Mouse (Mus musculus) embryonic facial prominence, embryonic 15.5 days (tissue): ENCODE measurements around the gene 2900011O08Rik. TPM values are rescaled to one million over a fixed set of nuclear protein-coding genes. Genes with fewer than 3 reads are reported as not detected.
"Not testable (repeated sequence)": the region's sequence is repeated elsewhere in the genome, so short reads cannot be mapped to it uniquely, and the experiment has no call there.

Source experiments
- ATAC-seq: fragments of 200-750 bp; cut with Nextera tagmentation; 2 replicates; pipeline ENCODE4 v1.8.0; 2017; ENCODE audit warnings: low read depth, moderate TSS enrichment; ENCODE audit not compliant: insufficient number of reproducible peaks, low FRiP score, low TSS enrichment
- H3K27ac ChIP-seq: fragments of 300-500 bp; sonication (generic); replicated peaks from 2 replicates; pipeline ENCODE4 v1.5.1; 2015; ENCODE audit warnings: mild to moderate bottlenecking, inconsistent platforms
- H3K27me3 ChIP-seq: fragments of 300-500 bp; sonication (generic); 2 replicates; pipeline ENCODE4 v1.6.1; 2015; ENCODE audit warnings: inconsistent platforms
- H3K36me3 ChIP-seq: fragments of 300-500 bp; sonication (generic); 2 replicates; pipeline ENCODE4 v1.6.1; 2015; ENCODE audit warnings: mild to moderate bottlenecking, inconsistent platforms
- H3K4me1 ChIP-seq: fragments of 300-500 bp; sonication (generic); 2 replicates; pipeline ENCODE4 v1.6.1; 2015; ENCODE audit warnings: inconsistent platforms
- H3K4me2 ChIP-seq: fragments of 300-500 bp; sonication (generic); replicated peaks from 2 replicates; pipeline ENCODE4 v1.6.1; 2015; ENCODE audit warnings: mild to moderate bottlenecking, inconsistent platforms
- H3K4me3 ChIP-seq: fragments of 300-500 bp; sonication (generic); replicated peaks from 2 replicates; pipeline ENCODE4 v1.5.1; 2015; ENCODE audit warnings: mild to moderate bottlenecking, inconsistent platforms
- H3K9ac ChIP-seq: fragments of 300-500 bp; sonication (generic); 2 replicates; pipeline ENCODE4 v1.6.1; 2015; ENCODE audit warnings: inconsistent platforms
- H3K9me3 ChIP-seq: fragments of 300-500 bp; sonication (generic); replicated peaks from 2 replicates; pipeline ENCODE4 v1.6.1; 2016; ENCODE audit warnings: inconsistent platforms
- WGBS: fragments of 180-500 bp; shearing (Covaris S2); methylation state at CpG from one replicate; pipeline ENCODE4 v1.1.7; 2015; 5-methylcytosine and 5-hydroxymethylcytosine counted together
- polyA plus RNA-seq: library from polyadenylated mRNA; unstranded; fragments of >200 nt; fragmentation: Nextera tagmentation; extraction: Ambion mirVana; gene quantifications from 2 replicates; pipeline ENCODE4 v1.2.1, GENCODE M21; 2015

2900011O08Rik gene
- polyA plus RNA-seq, 1 experiment from 2014 or later, result 3.1 TPM

DNA sequence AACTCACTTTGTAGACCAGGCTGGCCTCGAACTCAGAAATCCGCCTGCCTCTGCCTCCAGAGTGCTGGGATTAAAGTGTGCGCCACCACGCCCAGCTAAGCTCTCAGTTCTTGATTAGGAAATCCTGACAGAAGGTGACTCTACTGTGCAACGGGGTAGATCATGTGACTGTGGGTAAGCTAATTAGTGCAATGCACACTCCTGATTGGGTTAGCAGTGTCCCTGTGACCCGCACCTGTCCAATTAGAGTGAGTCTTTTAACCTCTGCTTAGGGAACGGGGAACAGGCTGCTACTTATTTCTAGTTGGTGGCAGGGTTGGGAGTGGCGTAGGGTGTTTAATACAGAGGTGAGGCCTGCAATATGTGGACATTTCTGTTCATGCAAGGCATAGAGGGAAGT lies 14.4 kb upstream of the 2900011O08Rik start:
- H3K36me3 ChIP-seq, result no peaks in the 10 kb centered on the region
- H3K4me3 ChIP-seq, result no peak overlapping the region
- H3K27ac ChIP-seq, result no peak overlapping the region
- H3K4me2 ChIP-seq, result no peak overlapping the region
- 88% methylated on average over 8 of the region's 8 CpGs for WGBS
- ATAC-seq, result no peak
- H3K9me3 ChIP-seq, result no peaks in the 10 kb centered on the region
- H3K4me1 ChIP-seq, result no peaks in the 10 kb centered on the region
- H3K27me3 ChIP-seq, result no peaks in the 10 kb centered on the region
- no peak overlapping the region for H3K9ac ChIP-seq

DNA sequence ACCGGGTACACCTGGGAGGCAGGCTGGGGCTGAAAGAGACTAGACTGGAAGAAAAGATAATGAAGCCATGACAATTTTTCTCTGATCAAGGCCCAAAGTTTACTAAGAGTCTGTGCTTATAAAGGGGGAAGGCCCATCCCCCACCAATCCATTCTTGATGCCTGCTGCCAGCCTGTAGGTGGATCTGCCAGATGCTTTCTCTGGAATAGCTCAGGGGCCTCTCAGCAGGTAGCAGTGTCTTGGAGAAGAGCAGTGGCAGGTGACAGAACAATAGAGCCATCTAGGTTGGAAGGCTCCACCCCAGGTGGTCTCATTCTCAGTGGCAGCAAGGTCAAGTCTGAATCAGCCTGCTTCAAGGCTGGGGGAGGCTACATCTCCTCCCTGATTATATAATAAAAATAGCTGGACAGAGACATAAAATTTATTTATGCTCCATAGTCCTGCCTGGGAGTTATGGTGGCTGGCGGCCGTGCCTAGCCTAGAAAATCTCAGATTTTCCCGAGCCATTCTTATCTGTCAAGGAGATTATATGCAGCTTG lies 10.0 kb upstream of the 2900011O08Rik start:
- H3K4me1 ChIP-seq, H3K36me3 ChIP-seq, H3K27ac ChIP-seq, H3K9ac ChIP-seq, H3K4me3 ChIP-seq, H3K4me2 ChIP-seq, H3K9me3 ChIP-seq, H3K27me3 ChIP-seq, ATAC-seq: not testable (repeated sequence)
- WGBS, result 82% methylated on average over 4 of the region's 4 CpGs

DNA sequence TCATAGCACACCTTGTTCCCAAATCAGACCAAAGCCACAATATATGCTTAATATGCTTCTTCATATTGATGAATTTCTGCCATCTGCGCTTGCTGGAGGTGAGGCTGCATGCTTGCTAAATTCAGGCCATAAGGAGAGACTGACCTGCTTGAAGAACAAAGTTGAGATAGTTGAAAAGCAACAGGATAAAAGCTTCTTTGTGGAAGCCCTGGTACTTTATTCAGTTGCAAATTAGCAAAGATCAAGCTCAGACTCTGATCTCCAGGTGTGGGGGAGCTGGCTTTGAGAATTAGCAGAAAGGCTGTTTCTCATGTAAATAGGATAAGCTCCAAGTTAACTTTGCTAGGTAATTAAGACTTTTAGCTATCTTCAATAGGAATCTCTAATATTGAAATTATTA lies 9.4 kb upstream of the 2900011O08Rik start:
- not testable (repeated sequence) for H3K36me3 ChIP-seq, H3K9ac ChIP-seq, H3K27me3 ChIP-seq, H3K4me2 ChIP-seq, H3K4me3 ChIP-seq, H3K9me3 ChIP-seq, H3K4me1 ChIP-seq, ATAC-seq, H3K27ac ChIP-seq
- 41% methylated on average over 1 of the region's 1 CpGs for whole genome bisulfite sequencing

DNA sequence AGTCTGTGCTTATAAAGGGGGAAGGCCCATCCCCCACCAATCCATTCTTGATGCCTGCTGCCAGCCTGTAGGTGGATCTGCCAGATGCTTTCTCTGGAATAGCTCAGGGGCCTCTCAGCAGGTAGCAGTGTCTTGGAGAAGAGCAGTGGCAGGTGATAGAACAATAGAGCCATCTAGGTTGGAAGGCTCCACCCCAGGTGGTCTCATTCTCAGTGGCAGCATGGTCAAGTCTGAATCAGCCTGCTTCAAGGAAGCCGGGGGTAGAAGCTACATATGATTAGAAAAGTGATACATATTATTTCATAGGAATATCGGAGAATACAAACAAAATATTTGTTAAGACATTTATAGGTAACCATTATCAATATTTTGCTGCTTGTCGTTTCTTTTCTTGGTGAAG lies 4.7 kb upstream of the 2900011O08Rik start:
- 71% methylated on average over 3 of the region's 3 CpGs for WGBS

DNA sequence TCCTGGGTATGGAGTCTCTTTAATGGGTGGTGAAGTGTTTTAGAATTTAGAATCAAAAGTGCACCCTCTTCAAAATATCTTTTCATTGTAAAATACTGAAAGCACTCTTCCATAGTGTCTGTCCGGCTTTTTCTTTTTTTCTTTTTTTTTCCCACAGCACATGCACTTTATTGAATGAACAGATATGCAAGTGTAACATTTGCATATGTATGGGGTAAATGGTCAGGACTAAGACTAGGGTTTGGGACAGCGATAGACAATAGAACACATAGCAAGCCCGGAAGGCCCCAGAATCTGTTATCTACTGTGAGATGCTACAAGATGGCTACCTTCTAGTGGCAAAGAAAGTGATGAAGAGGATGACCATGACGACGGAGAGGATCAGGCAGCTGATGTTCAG lies 3.2 kb upstream of the 2900011O08Rik start:
- Histone ChIP-seq H3K4me2 (no peak overlapping the region), H3K4me1 (peaks cover 10% of the 10 kb centered on the region), H3K4me3 (no peak overlapping the region), H3K9ac (no peak overlapping the region), H3K36me3 (no peaks in the 10 kb centered on the region), H3K9me3 (no peaks in the 10 kb centered on the region), H3K27ac (no peak overlapping the region), H3K27me3 (no peaks in the 10 kb centered on the region; the same call in 1 of the 2 replicates)
- WGBS, result 91% methylated on average over 5 of the region's 5 CpGs
- ATAC-seq, result no peak

More for the DNA sequence above, 4.7 kb upstream of the 2900011O08Rik start:
- not testable (repeated sequence) for H3K4me3 ChIP-seq, H3K9ac ChIP-seq, H3K4me1 ChIP-seq, H3K4me2 ChIP-seq, ATAC-seq, H3K27ac ChIP-seq, H3K36me3 ChIP-seq, H3K27me3 ChIP-seq, H3K9me3 ChIP-seq

DNA sequence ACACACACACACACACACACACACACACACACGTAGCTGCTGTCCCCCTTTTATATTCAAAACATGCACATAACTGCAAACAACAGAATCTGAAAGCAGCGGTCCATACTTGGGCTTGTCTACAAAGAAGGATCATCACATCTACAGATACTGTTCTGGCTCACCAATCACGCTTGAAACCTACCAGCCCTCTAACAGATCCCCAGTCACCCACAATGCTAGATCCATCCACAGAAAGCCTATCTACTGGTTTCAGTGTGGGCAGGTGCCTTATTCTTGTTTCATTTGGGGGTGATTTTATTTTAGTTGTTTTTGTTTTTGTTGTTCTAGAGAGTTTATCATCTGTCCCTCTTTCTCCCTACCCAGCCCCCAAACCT lies 219 bp upstream of the 2900011O08Rik start:
- Histone ChIP-seq H3K4me1 (peaks cover 10% of the 10 kb centered on the region), H3K4me3 (peak overlapping the region; percentile 47), H3K9ac (no peak overlapping the region), H3K9me3 (no peaks in the 10 kb centered on the region), H3K27me3 (no peaks in the 10 kb centered on the region; the same call in 1 of the 2 replicates), H3K4me2 (peak overlapping the region; percentile 87), H3K36me3 (no peaks in the 10 kb centered on the region), H3K27ac (no peak overlapping the region)
- 67% methylated on average over 3 of the region's 3 CpGs for WGBS
- no peak for ATAC-seq

DNA sequence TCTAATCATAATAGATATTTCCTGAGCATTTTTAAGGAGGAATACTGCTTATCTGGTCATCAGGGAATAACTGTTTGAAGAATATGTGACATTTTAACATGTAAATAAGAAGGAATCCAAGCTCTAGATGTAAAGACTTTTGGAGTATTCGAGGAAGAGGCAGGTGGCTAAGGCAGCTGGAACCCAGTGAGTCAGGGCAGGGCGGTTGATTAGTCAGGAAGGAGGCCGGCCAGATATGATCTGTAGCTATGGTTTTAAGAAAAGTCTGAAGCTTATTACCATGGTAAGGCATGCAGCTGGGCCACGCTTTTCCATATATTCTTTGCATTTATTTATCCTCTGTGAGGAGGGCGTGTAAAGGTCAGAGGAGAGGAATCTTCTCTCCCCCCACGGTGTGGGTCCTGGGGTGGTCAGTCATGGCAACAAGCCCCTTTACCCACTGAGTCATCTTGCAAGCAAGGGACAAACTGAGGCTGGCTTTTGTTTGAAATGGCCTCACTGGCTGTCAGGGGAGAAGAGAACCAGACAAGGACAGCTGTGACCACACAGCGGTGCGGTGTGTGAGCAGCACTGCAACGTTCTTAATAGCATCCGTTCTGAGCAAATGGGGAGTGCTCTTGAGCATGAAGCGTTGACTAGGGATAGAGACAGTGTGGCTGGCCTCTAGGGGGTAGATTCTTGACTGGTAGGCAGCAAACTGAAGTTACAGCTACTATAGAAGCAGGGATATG lies 6.3 kb downstream of the 2900011O08Rik start:
- H3K9me3 ChIP-seq, result no peaks in the 10 kb centered on the region
- H3K27me3 ChIP-seq, result no peaks in the 10 kb centered on the region
- H3K9ac ChIP-seq, result no peak overlapping the region
- H3K4me2 ChIP-seq, result no peak overlapping the region
- ATAC-seq, result no peak
- WGBS, result 74% methylated on average over 11 of the region's 11 CpGs
- no peaks in the 10 kb centered on the region for H3K36me3 ChIP-seq
- H3K4me3 ChIP-seq, result no peak overlapping the region
- H3K27ac ChIP-seq, result no peak overlapping the region
- H3K4me1 ChIP-seq, result no peaks in the 10 kb centered on the region

DNA sequence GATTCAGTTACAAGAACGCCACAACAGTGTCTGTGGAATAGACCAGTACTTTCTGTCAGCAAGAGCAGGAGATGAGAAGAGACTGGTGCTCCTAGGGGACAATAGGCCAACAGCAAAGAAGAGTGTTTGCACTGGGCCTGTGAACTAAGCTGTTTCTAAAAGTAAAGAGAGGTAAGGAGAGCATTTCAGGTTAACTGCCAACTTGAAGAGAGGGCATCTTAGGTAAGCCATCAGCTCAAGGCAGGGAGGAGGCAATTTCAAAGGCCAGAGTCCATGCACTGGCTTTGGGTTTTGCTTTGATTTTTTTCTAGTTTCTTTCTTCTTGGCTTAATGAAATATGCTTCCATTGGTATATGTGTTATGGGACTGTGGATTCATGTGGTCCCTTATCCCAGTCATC lies 7.7 kb downstream of the 2900011O08Rik start:
- WGBS, result 74% methylated on average over 1 of the region's 1 CpGs

DNA sequence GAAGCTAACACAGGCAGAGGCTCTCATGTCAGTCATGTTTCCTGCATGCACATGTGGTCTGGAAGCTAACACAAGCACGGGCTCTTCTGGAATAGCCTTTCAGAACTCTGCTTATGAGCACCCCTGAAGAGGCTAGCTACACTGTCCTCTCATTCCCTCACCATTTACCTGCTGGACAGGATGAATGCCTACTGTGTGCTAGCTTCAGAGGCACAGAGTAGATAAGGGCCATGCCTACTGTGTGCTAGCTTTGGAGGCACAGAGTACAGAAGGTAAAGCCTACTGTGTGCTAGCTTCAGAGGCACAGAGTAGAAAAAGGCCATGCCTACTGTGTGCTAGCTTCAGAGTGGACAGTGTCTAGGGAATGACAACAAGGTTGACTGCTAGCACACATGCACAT lies 8.1 kb downstream of the 2900011O08Rik start:
- 67% methylated on average over 1 of the region's 1 CpGs for WGBS
- Histone ChIP-seq H3K27ac (no peak overlapping the region), H3K4me1 (no peaks in the 10 kb centered on the region), H3K36me3 (no peaks in the 10 kb centered on the region), H3K4me3 (no peak overlapping the region), H3K4me2 (no peak overlapping the region), H3K9me3 (no peaks in the 10 kb centered on the region), H3K9ac (no peak overlapping the region), H3K27me3 (no peaks in the 10 kb centered on the region)
- ATAC-seq, result no peak

More for the DNA sequence above, 7.7 kb downstream of the 2900011O08Rik start:
- Histone ChIP-seq H3K9me3 (no peaks in the 10 kb centered on the region), H3K36me3 (no peaks in the 10 kb centered on the region), H3K27me3 (no peaks in the 10 kb centered on the region), H3K9ac (no peak overlapping the region), H3K4me1 (no peaks in the 10 kb centered on the region), H3K4me2 (no peak overlapping the region), H3K4me3 (no peak overlapping the region), H3K27ac (no peak overlapping the region)
- no peak for ATAC-seq

DNA sequence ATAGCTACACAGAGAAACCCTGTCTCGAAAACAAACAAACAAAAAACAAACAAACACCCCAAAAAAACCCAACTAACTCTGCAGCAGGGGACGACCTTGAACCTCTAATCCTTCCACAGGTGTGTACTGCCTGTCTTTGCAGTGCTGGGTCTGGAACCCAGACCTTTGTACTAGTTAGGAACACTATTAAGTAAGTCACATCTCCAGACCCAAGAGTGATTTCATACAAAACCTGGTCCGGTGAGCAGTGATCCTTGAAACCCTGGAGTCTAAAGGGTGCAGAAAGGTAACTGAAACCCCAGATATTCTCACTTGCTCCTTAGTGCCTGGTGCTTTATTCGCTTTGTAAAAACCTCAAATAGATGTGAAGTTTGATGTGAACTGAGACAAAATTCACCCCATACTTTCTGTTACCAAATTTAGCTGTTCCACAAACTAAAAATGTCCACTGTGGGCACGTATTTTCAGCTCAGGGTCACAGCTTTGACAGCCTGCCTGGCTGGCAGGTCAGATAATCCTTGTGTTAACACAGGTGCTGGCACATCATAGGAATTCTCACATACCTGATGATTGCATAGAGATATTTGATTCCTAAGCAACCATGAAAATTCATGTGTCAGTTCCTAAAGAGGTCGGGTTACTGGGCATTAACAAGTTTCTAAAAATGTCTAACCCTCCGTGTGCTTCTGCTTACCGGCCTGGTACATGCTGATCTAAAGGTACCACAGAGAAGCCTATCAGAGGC lies 17.2 kb downstream of the 2900011O08Rik start:
- H3K4me3 ChIP-seq, result no peak overlapping the region
- H3K27ac ChIP-seq, result no peak overlapping the region
- no peak overlapping the region for H3K4me2 ChIP-seq
- no peak overlapping the region for H3K9ac ChIP-seq
- ATAC-seq, result no peak
- 54% methylated on average over 8 of the region's 8 CpGs for WGBS
- H3K27me3 ChIP-seq, result no peaks in the 10 kb centered on the region
- peaks cover 4% of the 10 kb centered on the region; the same call in 1 of the 2 replicates for H3K4me1 ChIP-seq
- H3K9me3 ChIP-seq, result no peaks in the 10 kb centered on the region
- H3K36me3 ChIP-seq, result no peaks in the 10 kb centered on the region

DNA sequence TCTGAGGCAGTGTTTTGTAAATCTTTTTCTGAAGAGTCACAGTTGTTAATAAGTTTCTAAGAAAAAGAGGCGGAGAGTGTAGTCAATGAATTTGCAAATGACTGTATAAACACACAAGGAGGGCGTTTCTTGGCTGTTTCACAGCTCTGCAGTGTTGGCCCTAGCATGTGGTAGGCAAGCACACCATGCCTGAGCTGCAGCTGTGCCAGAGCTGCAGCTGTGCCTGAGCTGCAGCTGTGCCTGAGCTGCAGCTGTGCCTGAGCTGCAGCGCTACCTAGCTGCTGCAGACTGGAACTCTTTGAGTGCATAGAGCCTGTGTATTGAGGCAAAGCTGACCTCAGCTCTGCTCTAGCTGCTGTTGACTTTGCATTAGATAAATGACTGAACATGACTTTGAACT lies 17.8 kb downstream of the 2900011O08Rik start:
- H3K9ac ChIP-seq, result no peak overlapping the region
- no peaks in the 10 kb centered on the region for H3K9me3 ChIP-seq
- no peaks in the 10 kb centered on the region for H3K36me3 ChIP-seq
- ATAC-seq, result peak; percentile 65; the same call in 1 of the 2 replicates
- no peak overlapping the region for H3K4me3 ChIP-seq
- H3K27me3 ChIP-seq, result no peaks in the 10 kb centered on the region
- 21% methylated on average over 3 of the region's 3 CpGs for WGBS
- H3K27ac ChIP-seq, result no peak overlapping the region
- peaks cover 4% of the 10 kb centered on the region; the same call in 1 of the 2 replicates for H3K4me1 ChIP-seq
- H3K4me2 ChIP-seq, result no peak overlapping the region
